Mouse (Mus musculus): ENCODE measurements around the gene Abcb1b. TPM values are rescaled to one million over a fixed set of nuclear protein-coding genes. Genes with fewer than 3 reads are reported as not detected.

Abcb1b gene
- total RNA-seq, 2 experiments from 2014 or later: 3.3 TPM

DNA sequence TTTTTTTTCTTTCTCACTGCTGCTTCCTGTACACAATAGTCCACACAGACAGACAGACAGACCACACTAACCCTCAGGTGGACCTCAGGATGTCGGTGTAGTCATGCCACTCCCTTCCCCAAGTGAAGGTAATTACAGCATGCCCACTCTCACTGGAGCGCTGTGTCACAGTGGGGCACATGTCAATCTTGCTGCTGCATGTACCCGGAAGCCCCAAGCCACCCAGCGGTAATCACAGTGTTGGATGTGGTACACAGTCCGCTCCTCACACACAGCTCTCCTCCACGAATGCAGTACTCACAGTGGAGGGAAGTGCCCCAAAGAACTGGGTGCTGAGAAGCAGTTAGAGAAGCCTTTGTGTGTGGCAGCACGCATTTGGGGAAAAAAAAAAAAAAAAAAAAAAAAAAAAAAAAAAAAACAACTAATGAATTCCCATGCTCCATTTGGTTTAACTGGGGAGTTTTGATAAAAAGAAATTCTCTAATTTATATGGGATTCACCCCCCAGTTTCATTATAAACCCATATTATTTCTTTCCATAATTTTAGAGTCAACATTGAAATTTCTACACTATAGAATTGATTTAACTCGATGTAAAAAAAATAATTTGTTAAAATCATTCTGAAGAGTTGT, 113.7 kb downstream of the Abcb1b start:
- intact Hi-C loops (cut with DNase I): no loop called here
- DNase-seq (ENCODE audit: low spot score in 2 of 2): no peak

Other genes with a start within 250 kb of the Abcb1b start
- 10 to 100 TPM; 32.3 to 33.0 TPM for gene Rundc3b, start 175.2 kb upstream of the Abcb1b start, total RNA-seq (2021)
- 10 to 100 TPM; 19.4 to 21.5 TPM for gene Abcb1a, start 138.1 kb upstream of the Abcb1b start, total RNA-seq (2021)
- gene Abcb4, start 95.6 kb downstream of the Abcb1b start, total RNA-seq (2021): 1 to 10 TPM; 3.5 to 5.7 TPM
- gene Crot, start 199.2 kb downstream of the Abcb1b start, total RNA-seq (2021): 10 to 100 TPM; 23.3 to 29.4 TPM